Mouse (Mus musculus): ENCODE results near the gene Mterf4. TPM values are rescaled to one million over a fixed set of nuclear protein-coding genes. Genes with fewer than 3 reads are reported as not detected.
"Not testable (repeated sequence)": the region's sequence is repeated elsewhere in the genome, so short reads cannot be mapped to it uniquely, and the experiment has no call there.

Mterf4 gene
- 10 to 100 TPM; 17.4 to 20.9 TPM for total RNA-seq (2021)

DNA sequence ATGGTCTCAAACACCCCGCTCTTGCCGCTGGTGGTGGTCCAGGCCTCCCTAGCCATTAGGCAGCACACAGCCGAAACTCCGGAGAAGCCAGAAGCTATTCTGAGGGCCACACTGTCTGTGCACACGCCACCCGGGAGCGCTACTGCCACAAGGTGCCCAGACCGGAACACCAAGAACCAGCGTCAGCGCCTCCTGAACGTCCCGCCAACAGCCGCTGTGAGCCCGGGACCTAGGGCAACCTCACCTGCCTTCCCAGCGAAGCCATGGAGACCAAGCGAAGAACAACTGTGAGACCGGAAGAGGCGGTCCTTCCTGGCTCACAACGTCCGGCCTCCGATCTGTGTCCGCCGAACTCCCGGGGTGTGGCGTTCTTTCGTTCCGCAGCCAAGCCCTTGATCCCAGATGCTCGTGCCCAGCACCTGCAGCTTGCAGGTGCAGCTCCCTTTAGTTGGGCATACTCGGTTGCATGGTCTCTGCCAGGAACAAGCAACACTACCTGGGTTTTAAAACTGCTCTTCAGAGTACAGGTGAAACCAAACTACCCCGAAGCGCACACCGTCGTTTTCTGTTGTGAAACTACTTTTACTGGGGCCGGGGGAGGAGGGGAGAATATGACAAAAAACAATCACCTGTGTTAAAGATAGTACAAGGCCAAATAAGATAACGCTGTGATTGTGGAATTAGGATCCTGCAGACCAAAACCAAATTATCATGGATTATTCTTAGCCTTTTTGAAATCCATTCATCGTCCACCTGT, at the start of gene Mterf4:
Gene Mterf4, minus strand, starts transcription at position 335 of the 757 bp plus-strand sequence.
- DNase-seq (ENCODE audit: low spot score in 2 of 2) = peak; percentile 82
- intact Hi-C loops (cut with DNase I) = no loop called here

DNA sequence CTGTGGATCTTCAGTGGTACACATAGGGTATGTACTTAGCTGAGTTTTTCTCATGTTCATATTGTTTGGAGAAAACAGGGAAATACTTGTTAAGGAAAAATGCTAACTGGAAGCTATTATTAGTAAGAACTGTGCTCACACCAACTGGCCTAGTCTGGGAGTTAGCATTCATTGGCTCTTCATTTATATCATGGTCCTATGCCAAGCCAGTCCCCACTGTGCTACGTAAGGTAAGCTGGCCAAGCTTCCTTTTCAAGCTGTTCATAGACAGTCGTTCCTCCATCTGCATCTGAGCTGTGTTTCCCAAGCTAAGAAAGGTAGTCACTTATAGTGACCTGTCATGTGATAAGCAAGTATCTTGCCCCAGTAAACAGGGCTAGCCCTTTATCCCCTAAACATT, 47.0 kb upstream of the Mterf4 start:
- DNase-seq (ENCODE audit: low spot score in 2 of 2) = peak in 1 of 2 experiments; percentile 13
- intact Hi-C loops (cut with DNase I) = no loop called here

- intact Hi-C loops (cut with DNase I) = loop anchor here (10.0 kb wide), 2 partner anchors 125 to 165 kb away; partner anchors contain the start of genes Farp2 and Hdlbp
- no peak for DNase-seq (ENCODE audit: low spot score in 2 of 2)
These were observed 44.0 kb upstream of the Mterf4 start for GRCm38 (mm10) chr1:93349701-93350100.

DNA sequence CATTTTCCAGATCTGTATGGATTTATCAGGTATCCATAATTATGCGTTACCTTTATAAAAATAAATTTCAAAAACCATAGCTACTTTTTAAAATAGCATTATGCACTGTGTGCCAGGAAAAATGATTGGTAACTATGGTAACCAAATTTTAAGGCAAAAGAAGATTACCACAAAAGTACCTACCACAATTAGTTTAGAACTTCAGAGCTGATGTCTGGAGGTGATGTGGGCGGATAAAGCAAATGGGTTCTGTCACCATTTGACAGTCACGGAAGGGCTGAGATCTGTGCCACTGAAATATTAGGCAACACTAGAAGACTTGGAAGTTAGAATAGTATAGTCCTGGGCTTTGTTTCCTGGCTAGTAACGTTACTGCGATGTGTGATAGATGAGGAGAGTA, 41.5 kb upstream of the Mterf4 start:
- no peak for DNase-seq (ENCODE audit: low spot score in 2 of 2)
- intact Hi-C loops (cut with DNase I) = loop anchor here (10.0 kb wide), 2 partner anchors 128 to 168 kb away; partner anchors contain the start of genes Farp2 and Hdlbp

DNA sequence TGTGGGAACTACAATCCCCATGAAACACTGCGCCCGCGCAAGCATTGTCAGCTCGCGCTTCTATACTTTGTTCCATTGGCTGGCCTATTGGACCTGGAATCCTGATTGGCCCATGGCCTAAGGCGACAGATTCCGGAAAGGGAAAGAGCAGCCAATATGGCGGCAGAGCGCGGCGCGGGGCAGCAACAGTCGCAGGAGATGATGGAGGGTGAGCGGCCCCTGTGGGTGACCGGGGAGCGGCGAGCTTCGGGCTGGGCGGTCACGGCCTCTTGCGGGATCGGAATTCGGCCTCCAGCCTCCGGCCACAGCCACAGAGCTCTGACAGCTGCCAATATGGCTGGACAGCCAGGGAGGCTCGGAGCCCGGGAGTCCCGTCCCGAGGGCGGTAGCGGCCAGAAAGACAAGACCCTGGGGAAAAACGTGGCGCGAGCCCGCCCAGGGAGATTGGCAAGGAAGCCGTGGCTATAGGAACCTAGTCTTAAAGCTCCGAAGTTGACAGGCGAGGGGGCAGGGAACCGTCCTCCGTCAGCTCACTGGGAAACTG, 37.9 kb upstream of the Mterf4 start:
- peak; percentile 93 to 94 for DNase-seq (ENCODE audit: low spot score in 2 of 2)
- intact Hi-C loops (cut with DNase I) = loop anchor here (5.0 to 10.0 kb wide), 3 partner anchors 131 to 171 kb away; partner anchors contain the start of genes Farp2 and Hdlbp

- DNase-seq (ENCODE audit: low spot score in 2 of 2) = peak; percentile 92 to 94
- intact Hi-C loops (cut with DNase I) = loop anchor here (5.0 to 10.0 kb wide), 3 partner anchors 132 to 172 kb away; partner anchors contain the start of genes Farp2 and Hdlbp
These were observed 37.2 kb upstream of the Mterf4 start, which contains the start of the genes Ppp1r7 and Pask for GRCm38 (mm10) chr1:93342648-93343503. Ppp1r7 (plus strand) TSS chr1:93342854. Pask (minus strand) TSS chr1:93343482.

GRCm38 (mm10) chr1:93334621-93335020, 28.9 kb upstream of the Mterf4 start:
- intact Hi-C loops (cut with DNase I) = no loop called here
- no peak for DNase-seq (ENCODE audit: low spot score in 2 of 2)

DNA sequence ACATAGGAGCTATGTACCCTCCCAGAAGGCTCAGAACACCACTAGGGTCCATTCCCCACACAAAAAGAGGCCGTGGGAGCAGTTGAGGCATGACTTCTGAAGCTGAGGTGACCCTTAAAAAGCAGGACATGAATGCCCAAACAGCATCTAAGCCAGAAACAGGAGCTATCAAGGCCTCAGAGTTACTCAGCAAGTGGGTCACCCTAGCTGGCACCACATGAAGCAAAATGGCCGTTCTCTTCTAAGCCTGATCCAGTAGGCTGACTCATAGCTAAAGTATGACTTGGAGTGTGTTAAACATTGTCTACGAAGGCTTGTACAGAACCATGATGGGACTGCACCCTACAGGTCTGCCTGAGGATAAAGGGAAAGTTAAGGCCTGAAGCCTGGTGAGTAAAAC, 20.7 kb upstream of the Mterf4 start:
- intact Hi-C loops (cut with DNase I) = no loop called here
- DNase-seq (ENCODE audit: low spot score in 2 of 2) = no peak

GRCm38 (mm10) chr1:93323973-93324372, 18.3 kb upstream of the Mterf4 start:
- no peak for DNase-seq (ENCODE audit: low spot score in 2 of 2)
- intact Hi-C loops (cut with DNase I) = no loop called here

GRCm38 (mm10) chr1:93300578-93300977, 5.1 kb downstream of the Mterf4 start:
- intact Hi-C loops (cut with DNase I) = no loop called here
- no peak for DNase-seq (ENCODE audit: low spot score in 2 of 2)

DNA sequence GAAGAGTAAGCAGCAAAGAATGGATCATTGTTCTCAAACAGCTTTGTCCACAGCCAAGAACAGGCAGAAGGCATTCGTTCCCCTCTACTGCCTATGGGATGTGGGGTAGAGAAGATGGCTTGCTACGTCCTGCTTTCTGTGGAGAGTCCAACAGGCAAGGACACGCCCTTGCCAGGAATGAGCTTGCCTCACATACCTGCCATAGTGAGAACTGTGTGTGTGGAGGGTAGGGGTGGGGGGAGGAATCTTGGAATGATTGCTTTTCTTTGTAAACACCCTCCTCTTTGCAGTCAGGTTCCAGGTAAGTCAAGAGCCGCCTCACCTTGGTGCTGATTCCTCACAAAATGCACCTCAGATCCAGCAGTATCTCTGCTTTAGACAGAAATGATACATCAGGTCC, 5.9 kb downstream of the Mterf4 start:
- no peak for DNase-seq (ENCODE audit: low spot score in 2 of 2)
- intact Hi-C loops (cut with DNase I) = no loop called here

GRCm38 (mm10) chr1:93294491-93294890, 11.2 kb downstream of the Mterf4 start:
- DNase-seq (ENCODE audit: low spot score in 2 of 2); intact Hi-C loops (cut with DNase I): not testable (repeated sequence)

DNA sequence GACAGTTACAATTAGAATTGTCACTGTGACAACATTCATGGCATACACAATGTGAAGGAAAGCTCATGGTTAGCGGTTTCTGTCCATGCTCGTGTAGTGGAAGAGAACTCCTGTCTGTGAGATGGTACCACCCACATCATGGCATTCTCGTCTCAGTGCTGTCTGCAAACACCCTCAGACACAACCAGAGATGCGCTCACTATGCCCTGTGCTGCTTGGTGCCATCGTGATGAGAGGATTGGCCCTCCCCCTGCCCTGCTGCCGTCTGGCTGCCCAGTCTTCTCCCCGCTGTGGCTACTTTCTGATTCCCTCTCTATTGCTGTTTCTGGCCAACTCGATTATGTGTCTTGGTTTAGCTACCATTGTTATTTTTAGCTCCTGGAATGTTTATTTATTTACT, 13.7 kb downstream of the Mterf4 start:
- DNase-seq (ENCODE audit: low spot score in 2 of 2) = no peak

DNA sequence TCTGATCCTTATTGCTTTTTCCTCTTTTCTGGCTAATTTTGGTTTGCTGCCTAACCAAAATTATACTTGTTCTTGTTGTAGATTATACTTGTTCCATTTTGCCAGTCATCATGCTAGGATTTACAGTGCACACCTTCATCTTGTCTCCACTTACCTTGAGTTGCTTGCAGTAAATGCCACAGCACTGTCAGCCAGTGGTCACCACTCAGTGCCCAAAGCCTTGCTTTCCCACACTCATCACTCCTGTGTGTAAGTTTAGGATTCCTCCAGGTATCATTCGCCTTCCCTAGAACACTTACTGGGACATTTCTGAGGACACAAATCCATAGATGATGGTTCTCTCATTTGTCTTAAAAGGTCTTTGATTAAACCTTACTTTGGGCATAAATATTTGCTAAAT, 14.1 kb downstream of the Mterf4 start:
- intact Hi-C loops (cut with DNase I) = no loop called here
- DNase-seq (ENCODE audit: low spot score in 2 of 2) = no peak

More for the DNA sequence above, 13.7 kb downstream of the Mterf4 start:
- intact Hi-C loops (cut with DNase I) = no loop called here

DNA sequence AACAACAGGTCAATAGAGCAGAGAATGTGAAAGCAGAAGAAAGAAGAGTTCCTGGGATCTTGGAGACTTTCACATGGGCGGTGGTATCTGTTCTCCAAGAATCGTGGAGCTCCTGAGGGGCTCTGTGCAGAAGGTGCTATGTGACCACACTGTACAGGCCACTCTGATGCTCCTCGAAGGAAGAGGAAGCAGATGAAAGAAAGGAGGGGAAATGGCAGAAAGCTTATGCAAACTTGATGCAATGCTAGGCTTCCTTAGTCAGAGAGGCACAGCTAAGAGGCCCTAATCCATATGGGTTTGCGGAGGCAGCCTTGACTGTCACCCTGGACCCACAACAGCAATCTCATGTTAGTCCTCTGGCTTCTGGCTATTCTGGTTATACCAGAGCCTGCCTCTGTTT, 14.8 kb downstream of the Mterf4 start:
- intact Hi-C loops (cut with DNase I) = no loop called here
- no peak for DNase-seq (ENCODE audit: low spot score in 2 of 2)

GRCm38 (mm10) chr1:93289678-93290214, 16.0 kb downstream of the Mterf4 start:
- DNase-seq (ENCODE audit: low spot score in 2 of 2) = no peak
- intact Hi-C loops (cut with DNase I) = no loop called here

DNA sequence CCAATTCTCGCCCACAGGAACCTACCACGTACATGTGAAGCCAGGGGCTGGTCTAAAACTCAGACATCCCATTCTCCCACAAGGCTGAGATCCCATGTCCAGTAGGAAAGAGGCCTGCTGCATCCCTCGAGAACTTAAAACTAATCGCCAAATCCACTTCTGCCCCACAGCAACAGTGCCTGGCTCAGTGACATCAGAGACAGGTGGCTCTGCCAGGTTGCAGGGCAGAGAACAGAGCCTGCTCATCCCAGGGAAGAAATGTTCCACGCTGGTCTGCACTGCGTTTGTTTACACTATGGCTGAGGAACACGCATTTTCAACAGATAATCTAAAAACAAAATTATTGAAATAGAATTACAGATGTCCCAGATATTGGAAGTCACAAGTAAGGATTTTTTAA, 28.7 kb downstream of the Mterf4 start:
- intact Hi-C loops (cut with DNase I) = no loop called here
- no peak for DNase-seq (ENCODE audit: low spot score in 2 of 2)

DNA sequence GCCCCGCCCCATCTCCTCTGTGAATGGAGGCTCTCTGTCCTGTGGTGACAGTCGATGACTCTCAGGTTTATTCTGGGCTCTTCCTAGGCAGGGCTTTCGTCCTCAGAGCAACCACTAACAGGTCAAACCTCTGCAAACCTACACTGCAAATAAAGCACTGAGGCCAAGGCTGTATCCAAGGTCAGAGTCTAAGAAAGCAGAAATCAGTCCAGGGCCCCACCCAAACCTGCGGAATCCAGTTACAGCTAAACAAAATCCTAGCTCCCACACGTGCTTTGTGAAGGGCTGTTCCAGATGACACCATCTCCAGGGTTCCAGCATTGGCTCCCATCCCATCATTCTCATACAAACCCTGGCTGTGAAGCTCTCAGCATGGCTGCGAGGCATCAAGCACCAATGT, 30.2 kb downstream of the Mterf4 start:
- no peak for DNase-seq (ENCODE audit: low spot score in 2 of 2)
- intact Hi-C loops (cut with DNase I) = no loop called here

DNA sequence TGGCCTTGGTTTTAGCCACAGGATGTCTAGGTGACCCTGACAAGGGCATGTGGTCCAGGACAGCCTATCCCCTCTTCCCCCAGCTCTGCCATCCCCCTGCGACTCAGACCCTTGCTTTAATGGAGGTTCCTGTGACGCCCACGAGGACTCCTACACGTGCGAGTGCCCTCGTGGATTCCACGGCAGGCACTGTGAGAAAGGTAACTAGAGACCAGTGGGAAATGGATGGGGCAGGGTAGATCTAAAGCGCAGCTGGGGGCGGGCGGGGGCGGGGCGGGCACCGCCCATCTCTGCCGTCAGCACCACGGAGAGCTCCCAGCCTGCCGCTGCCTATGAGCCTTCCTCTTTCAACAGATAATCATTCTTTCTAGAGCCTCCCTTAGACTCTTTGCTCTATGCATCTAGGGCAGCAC, 33.3 kb downstream of the Mterf4 start:
- DNase-seq (ENCODE audit: low spot score in 2 of 2) = no peak

GRCm38 (mm10) chr1:93271751-93272150, 34.0 kb downstream of the Mterf4 start:
- no peak for DNase-seq (ENCODE audit: low spot score in 2 of 2)

More for the DNA sequence above, 33.3 kb downstream of the Mterf4 start:
- intact Hi-C loops (cut with DNase I) = no loop called here

More at GRCm38 (mm10) chr1:93271751-93272150, 34.0 kb downstream of the Mterf4 start:
- intact Hi-C loops (cut with DNase I) = no loop called here

Data from left cerebral cortex, postnatal 36 days (tissue).